Mouse (Mus musculus): ENCODE measurements at regions not wholly inside any gene's neighbourhood (a gene's known extent, or its start where the extent isn't known, plus 50 kb on each side); places are given as distances from the start of the nearest gene placed in this dataset.

GRCm38 (mm10) chr1:193543834-193544233, 173.7 kb upstream of the Camk1g start:
- TF ChIP-seq CTCF (IDR thresholded peaks at IDR 0.05; ENCODE audit: low read depth, low read length), result no peak
- TF ChIP-seq GATA2 (IDR thresholded peaks at IDR 0.05; ENCODE audit: borderline replicate concordance, low read depth, low read length), result no peak
- TF ChIP-seq POLR2AphosphoS5 (IDR thresholded peaks at IDR 0.05; ENCODE audit: insufficient replicate concordance, low read depth, low read length), result no peak
- TF ChIP-seq TAL1 (conservative IDR thresholded peaks at IDR 0.05; ENCODE audit: low read depth, low read length), result no peak
- no peak for TF ChIP-seq GATA1 (IDR thresholded peaks at IDR 0.05; ENCODE audit: borderline replicate concordance, low read length)
- Histone ChIP-seq H3K4me3 (ENCODE audit: low read depth, low read length) (no peak overlapping the region), H3K36me3 (replicated peaks) (no peaks in the 10 kb centered on the region), H3K4me1 (ENCODE audit: insufficient read depth, low read depth, low read length) (no peaks in the 10 kb centered on the region), H3K9me3 (replicated peaks) (no peaks in the 10 kb centered on the region), H3K27me3 (ENCODE audit: insufficient read depth, low read length) (no peaks in the 10 kb centered on the region)
- DNase-seq (ENCODE audit: low spot score) (no peak), ATAC-seq (ENCODE audit: extremely low read depth, insufficient number of reproducible peaks, low FRiP score, poor library complexity, severe bottlenecking) (no peak)

- Histone ChIP-seq H3K36me3 (replicated peaks) (no peaks in the 10 kb centered on the region), H3K4me1 (ENCODE audit: insufficient read depth, low read depth, low read length) (no peaks in the 10 kb centered on the region), H3K27me3 (ENCODE audit: insufficient read depth, low read length) (no peaks in the 10 kb centered on the region), H3K4me3 (ENCODE audit: low read depth, low read length) (no peak overlapping the region), H3K9me3 (replicated peaks) (no peaks in the 10 kb centered on the region)
- no peak for ATAC-seq (ENCODE audit: extremely low read depth, insufficient number of reproducible peaks, low FRiP score, poor library complexity, severe bottlenecking)
- TF ChIP-seq TAL1 (conservative IDR thresholded peaks at IDR 0.05; ENCODE audit: low read depth, low read length), result no peak
- no peak for TF ChIP-seq POLR2AphosphoS5 (IDR thresholded peaks at IDR 0.05; ENCODE audit: insufficient replicate concordance, low read depth, low read length)
- no peak for TF ChIP-seq GATA1 (IDR thresholded peaks at IDR 0.05; ENCODE audit: borderline replicate concordance, low read length)
- TF ChIP-seq GATA2 (IDR thresholded peaks at IDR 0.05; ENCODE audit: borderline replicate concordance, low read depth, low read length), result no peak
- no peak for TF ChIP-seq CTCF (IDR thresholded peaks at IDR 0.05; ENCODE audit: low read depth, low read length)
- DNase-seq (ENCODE audit: low spot score), result no peak
Measured at GRCm38 (mm10) chr1:193543284-193543683, 173.2 kb upstream of the Camk1g start.

- Histone ChIP-seq H3K9me3 (replicated peaks) (no peaks in the 10 kb centered on the region), H3K4me3 (ENCODE audit: low read depth, low read length) (no peak overlapping the region), H3K27me3 (ENCODE audit: insufficient read depth, low read length) (no peaks in the 10 kb centered on the region), H3K4me1 (ENCODE audit: insufficient read depth, low read depth, low read length) (no peaks in the 10 kb centered on the region), H3K36me3 (replicated peaks) (no peaks in the 10 kb centered on the region)
- DNase-seq (ENCODE audit: low spot score) (no peak), ATAC-seq (ENCODE audit: extremely low read depth, insufficient number of reproducible peaks, low FRiP score, poor library complexity, severe bottlenecking) (no peak)
- TF ChIP-seq TAL1 (conservative IDR thresholded peaks at IDR 0.05; ENCODE audit: low read depth, low read length), result no peak
- no peak for TF ChIP-seq POLR2AphosphoS5 (IDR thresholded peaks at IDR 0.05; ENCODE audit: insufficient replicate concordance, low read depth, low read length)
- TF ChIP-seq GATA1 (IDR thresholded peaks at IDR 0.05; ENCODE audit: borderline replicate concordance, low read length), result no peak
- no peak for TF ChIP-seq GATA2 (IDR thresholded peaks at IDR 0.05; ENCODE audit: borderline replicate concordance, low read depth, low read length)
- TF ChIP-seq CTCF (IDR thresholded peaks at IDR 0.05; ENCODE audit: low read depth, low read length), result no peak
Measured at GRCm38 (mm10) chr1:193541934-193542580, 172.0 kb upstream of the Camk1g start.

- ATAC-seq (ENCODE audit: extremely low read depth, insufficient number of reproducible peaks, low FRiP score, poor library complexity, severe bottlenecking) (no peak), DNase-seq (ENCODE audit: low spot score) (no peak)
- no peaks in the 10 kb centered on the region for H3K27me3 ChIP-seq (ENCODE audit: insufficient read depth, low read length)
- H3K4me1 ChIP-seq (ENCODE audit: insufficient read depth, low read depth, low read length), result no peaks in the 10 kb centered on the region
- no peaks in the 10 kb centered on the region for H3K9me3 ChIP-seq (replicated peaks)
- H3K4me3 ChIP-seq (ENCODE audit: low read depth, low read length), result no peak overlapping the region
- TF ChIP-seq GATA1 (IDR thresholded peaks at IDR 0.05; ENCODE audit: borderline replicate concordance, low read length) (no peak), CTCF (IDR thresholded peaks at IDR 0.05; ENCODE audit: low read depth, low read length) (no peak), GATA2 (IDR thresholded peaks at IDR 0.05; ENCODE audit: borderline replicate concordance, low read depth, low read length) (no peak), POLR2AphosphoS5 (IDR thresholded peaks at IDR 0.05; ENCODE audit: insufficient replicate concordance, low read depth, low read length) (no peak), TAL1 (conservative IDR thresholded peaks at IDR 0.05; ENCODE audit: low read depth, low read length) (no peak)
- no peaks in the 10 kb centered on the region for H3K36me3 ChIP-seq (replicated peaks)
Measured at GRCm38 (mm10) chr1:193541281-193541680, 171.2 kb upstream of the Camk1g start.

- no peaks in the 10 kb centered on the region for H3K9me3 ChIP-seq (replicated peaks)
- ATAC-seq (ENCODE audit: extremely low read depth, insufficient number of reproducible peaks, low FRiP score, poor library complexity, severe bottlenecking), result no peak
- no peaks in the 10 kb centered on the region for H3K4me1 ChIP-seq (ENCODE audit: insufficient read depth, low read depth, low read length)
- TF ChIP-seq CTCF (IDR thresholded peaks at IDR 0.05; ENCODE audit: low read depth, low read length) (no peak), GATA2 (IDR thresholded peaks at IDR 0.05; ENCODE audit: borderline replicate concordance, low read depth, low read length) (no peak), GATA1 (IDR thresholded peaks at IDR 0.05; ENCODE audit: borderline replicate concordance, low read length) (no peak), TAL1 (conservative IDR thresholded peaks at IDR 0.05; ENCODE audit: low read depth, low read length) (no peak), POLR2AphosphoS5 (IDR thresholded peaks at IDR 0.05; ENCODE audit: insufficient replicate concordance, low read depth, low read length) (no peak)
- H3K36me3 ChIP-seq (replicated peaks), result no peaks in the 10 kb centered on the region
- DNase-seq (ENCODE audit: low spot score), result no peak
- no peak overlapping the region for H3K4me3 ChIP-seq (ENCODE audit: low read depth, low read length)
- H3K27me3 ChIP-seq (ENCODE audit: insufficient read depth, low read length), result no peaks in the 10 kb centered on the region
Measured at GRCm38 (mm10) chr1:193540486-193540885, 170.4 kb upstream of the Camk1g start.

GRCm38 (mm10) chr1:193539261-193539660, 169.2 kb upstream of the Camk1g start:
- Histone ChIP-seq H3K4me1 (ENCODE audit: insufficient read depth, low read depth, low read length) (no peaks in the 10 kb centered on the region), H3K4me3 (ENCODE audit: low read depth, low read length) (no peak overlapping the region), H3K36me3 (replicated peaks) (no peaks in the 10 kb centered on the region), H3K9me3 (replicated peaks) (no peaks in the 10 kb centered on the region), H3K27me3 (ENCODE audit: insufficient read depth, low read length) (no peaks in the 10 kb centered on the region)
- ATAC-seq (ENCODE audit: extremely low read depth, insufficient number of reproducible peaks, low FRiP score, poor library complexity, severe bottlenecking) (no peak), DNase-seq (ENCODE audit: low spot score) (no peak)
- TF ChIP-seq GATA1 (IDR thresholded peaks at IDR 0.05; ENCODE audit: borderline replicate concordance, low read length) (no peak), POLR2AphosphoS5 (IDR thresholded peaks at IDR 0.05; ENCODE audit: insufficient replicate concordance, low read depth, low read length) (no peak), TAL1 (conservative IDR thresholded peaks at IDR 0.05; ENCODE audit: low read depth, low read length) (no peak), CTCF (IDR thresholded peaks at IDR 0.05; ENCODE audit: low read depth, low read length) (no peak), GATA2 (IDR thresholded peaks at IDR 0.05; ENCODE audit: borderline replicate concordance, low read depth, low read length) (no peak)
